In genomic region chr1:120341811-120342370, GRCm38 (mm10) we compare ENCODE assay signal across 8 mouse cellular contexts. TPM values are rescaled to one million over a fixed set of nuclear protein-coding genes. Genes with fewer than 3 reads are reported as not detected.
DNase-seq lines count a peak whose midpoint lies in the region; ATAC-seq and TF ChIP-seq lines count a peak whose summit lies in the region.

No protein-coding gene starts in this region.

- no peak for DNase-seq in heart, adult 9 months (ENCODE audit: low spot score in 2 of 2)
- no peak for DNase-seq in midbrain, embryonic 14.5 days
- no peak for DNase-seq in ovary, postnatal 10 days (ENCODE audit: low spot score)
- DNase-seq in cerebellum, postnatal 4 days (ENCODE audit: low spot score in 2 of 2), result no peak
- DNase-seq in left cerebral cortex, adult 8-10 months (ENCODE audit: low spot score in 2 of 2), result no peak

- H3K27ac ChIP-seq in heart, embryonic 13.5 days (replicated peaks), result no peak overlapping the region
- H3K27ac ChIP-seq in cortical plate, adult 2 months (ENCODE audit: insufficient read depth, low read length), result no peak overlapping the region
- H3K27ac ChIP-seq in hindbrain, embryonic 15.5 days (replicated peaks), result no peak overlapping the region
- no peak overlapping the region for H3K27ac ChIP-seq in midbrain, embryonic 14.5 days (replicated peaks; ENCODE audit: low read depth, low read length)

- peaks cover 97% of the 10 kb centered on the region for H3K27me3 ChIP-seq in heart, embryonic 13.5 days (replicated peaks)
- peaks cover 84% of the 10 kb centered on the region for H3K27me3 ChIP-seq in hindbrain, embryonic 15.5 days
- peaks cover 70% of the 10 kb centered on the region for H3K27me3 ChIP-seq in midbrain, embryonic 14.5 days (ENCODE audit: control insufficient read depth, insufficient read depth, low read length)

- H3K36me3 ChIP-seq in heart, embryonic 13.5 days, result no peaks in the 10 kb centered on the region
- no peaks in the 10 kb centered on the region for H3K36me3 ChIP-seq in hindbrain, embryonic 15.5 days
- no peaks in the 10 kb centered on the region for H3K36me3 ChIP-seq in midbrain, embryonic 14.5 days (ENCODE audit: control insufficient read depth, insufficient read depth, low read length)

- no peak for TF ChIP-seq POLR2A in cortical plate, adult 2 months (IDR thresholded peaks at IDR 0.05; ENCODE audit: extremely low read depth, insufficient read depth, low read length)

- WGBS in heart, embryonic 13.5 days, result 4% methylated on average over 17 of the region's 17 CpGs
- WGBS in hindbrain, embryonic 15.5 days, result 5% methylated on average over 17 of the region's 17 CpGs
- 3% methylated on average over 17 of the region's 17 CpGs for WGBS in midbrain, embryonic 14.5 days

- H3K4me1 ChIP-seq in heart, embryonic 13.5 days, result peaks cover 26% of the 10 kb centered on the region
- H3K4me1 ChIP-seq in cortical plate, adult 2 months (ENCODE audit: control insufficient read depth, insufficient read depth, low read length), result no peaks in the 10 kb centered on the region
- peaks cover 29% of the 10 kb centered on the region for H3K4me1 ChIP-seq in hindbrain, embryonic 15.5 days (replicated peaks)
- H3K4me1 ChIP-seq in midbrain, embryonic 14.5 days (ENCODE audit: control insufficient read depth, insufficient read depth, low read length), result peaks cover 24% of the 10 kb centered on the region; the same call in 1 of the 2 replicates

- no peaks in the 10 kb centered on the region for H3K9me3 ChIP-seq in heart, embryonic 13.5 days
- H3K9me3 ChIP-seq in hindbrain, embryonic 15.5 days, result no peaks in the 10 kb centered on the region
- no peaks in the 10 kb centered on the region for H3K9me3 ChIP-seq in midbrain, embryonic 14.5 days (ENCODE audit: control insufficient read depth, low read length)

- H3K4me3 ChIP-seq in heart, embryonic 13.5 days, result peak overlapping the region; percentile 50
- peak overlapping the region; percentile 27; the same call in 1 of the 2 replicates for H3K4me3 ChIP-seq in cortical plate, adult 2 months (ENCODE audit: insufficient read depth, low read length)
- H3K4me3 ChIP-seq in hindbrain, embryonic 15.5 days, result peak overlapping the region; percentile 41
- H3K4me3 ChIP-seq in midbrain, embryonic 14.5 days (replicated peaks; ENCODE audit: low read depth, low read length), result peak overlapping the region; percentile 37

- no peak for TF ChIP-seq CTCF in cortical plate, adult 2 months (IDR thresholded peaks at IDR 0.05; ENCODE audit: extremely low read depth, insufficient read depth, low read length)

- peak overlapping the region; percentile 5; the same call in 1 of the 2 replicates for H3K9ac ChIP-seq in heart, embryonic 13.5 days
- no peak overlapping the region for H3K9ac ChIP-seq in hindbrain, embryonic 15.5 days
- H3K9ac ChIP-seq in midbrain, embryonic 14.5 days (replicated peaks; ENCODE audit: low read length), result peak overlapping the region; percentile 20; the same call in 1 of the 2 replicates

- no peak for ATAC-seq in heart, embryonic 13.5 days (ENCODE audit: extremely low read depth, insufficient number of reproducible peaks, low FRiP score, low TSS enrichment)
- ATAC-seq in hindbrain, embryonic 15.5 days (ENCODE audit: low FRiP score, low read depth), result no peak
- no peak for ATAC-seq in midbrain, embryonic 14.5 days (ENCODE audit: low FRiP score, low TSS enrichment)

- H3K4me2 ChIP-seq in heart, embryonic 13.5 days, result peak overlapping the region; percentile 67
- H3K4me2 ChIP-seq in hindbrain, embryonic 15.5 days, result peak overlapping the region; percentile 62
- peak overlapping the region; percentile 60 for H3K4me2 ChIP-seq in midbrain, embryonic 14.5 days (ENCODE audit: low read length)

RNA-seq across cellular contexts. Expression of gene C1ql2, which starts 1.5 kb away (rescaled TPM):
- not detected in 2 replicates for polyA plus RNA-seq in heart, embryonic 13.5 days (2015; fragmentation: Nextera tagmentation; extraction: Ambion mirVana)
- polyA plus RNA-seq in cortical plate, adult 2 months (2012; rRNA removed), result 2.7 and 11.9 TPM in 2 replicates
- 7.2 and 7.4 TPM in 2 replicates for polyA plus RNA-seq in hindbrain, embryonic 15.5 days (2015; fragmentation: Nextera tagmentation; extraction: Ambion mirVana)
- polyA plus RNA-seq in midbrain, embryonic 14.5 days (2014; fragmentation: Nextera tagmentation; extraction: Ambion mirVana), result 12.0 and 16.2 TPM in 2 replicates
- 1 to 10 TPM; 4.6 to 5.2 (median 4.9) TPM for total RNA-seq in left cerebral cortex, adult 8-10 months (2022)
